Mouse (Mus musculus) adrenal gland, adult 2 months (tissue): ENCODE results near the gene Ulk4. TPM values are rescaled to one million over a fixed set of nuclear protein-coding genes. Genes with fewer than 3 reads are reported as not detected.

ENCODE experiments used
- microRNA-seq, 2 experiments: library from miRNA; unstranded; fragments of <30 nt; microRNA quantifications; one replicate each; pipeline ENCODE4 v1.2.0; 2021
- polyA plus RNA-seq: library from polyadenylated mRNA; depleted of rRNA; stranded (reverse); fragments of >200 nt; gene quantifications from 2 replicates; pipeline ENCODE4 v1.2.3, GENCODE M21; 2012; rRNA removed
- total RNA-seq, 2 experiments: library from RNA; stranded (reverse); gene quantifications; 2 replicates each; pipeline ENCODE4 v1.2.3; 2021

Ulk4 gene
- total and polyA plus RNA-seq, 3 experiments: 1.5 to 2.3 (median 2.0) TPM

Small RNAs within 50 kb of the gene (microRNA-seq; reads per million reads assigned to microRNA genes)
- 0 reads per million in 2 experiments for gene Mir7090

Other genes with a start within 250 kb of the Ulk4 start
- 10 to 100 TPM; 67.8 to 83.7 TPM for gene Trak1, start 20.3 kb upstream of the Ulk4 start, total RNA-seq
- 52.2 and 52.3 TPM in 2 replicates for gene Trak1, start 20.3 kb upstream of the Ulk4 start, polyA plus RNA-seq
- gene Cck, start 218.5 kb upstream of the Ulk4 start, total RNA-seq: 1 to 10 TPM in 1 of 2 experiments, not detected in 1; 1.2 TPM
- gene Cck, start 218.5 kb upstream of the Ulk4 start, polyA plus RNA-seq: 1.3 and 4.0 TPM in 2 replicates